In genomic region chr5:49639637-49640036, GRCm38 (mm10) we compare ENCODE assay signal across 19 mouse cellular contexts.
A peak's percentile ranks its signal among the peaks of the same experiment; 100 is the strongest.
DNase-seq lines count a peak whose midpoint lies in the region; ATAC-seq lines count a peak whose summit lies in the region.
"Had no signal": no experiment of that assay in that cellular context is flagged by ENCODE, and none has a peak within 500 bp of the region (broad histone marks: within the 10 kb centered on the region; RNA-seq: fewer than 3 reads in every experiment).

No protein-coding gene starts in this region.

- no peak overlapping the region for H3K27ac ChIP-seq in forebrain, embryonic 14.5 days (ENCODE audit: low read depth, low read length)
- no peak overlapping the region for H3K27ac ChIP-seq in forebrain, embryonic 12.5 days
- H3K27ac ChIP-seq in forebrain, embryonic 16.5 days (ENCODE audit: low read length): no peak overlapping the region
- H3K27ac ChIP-seq: embryonic facial prominence, embryonic 13.5 days; hindbrain, embryonic 15.5 days; kidney, postnatal 0 days; limb, embryonic 10.5 days had no signal

- no peak overlapping the region for H3K9ac ChIP-seq in forebrain, embryonic 14.5 days (ENCODE audit: low read length)
- H3K9ac ChIP-seq in forebrain, embryonic 12.5 days: no peak overlapping the region
- H3K9ac ChIP-seq in forebrain, embryonic 16.5 days (replicated peaks; ENCODE audit: low read depth, low read length): no peak overlapping the region
- H3K9ac ChIP-seq: embryonic facial prominence, embryonic 13.5 days; heart, embryonic 12.5 days; hindbrain, embryonic 15.5 days had no signal

- ATAC-seq in forebrain, embryonic 14.5 days: peak; percentile 85; the same call in 1 of the 2 replicates
- ATAC-seq in forebrain, embryonic 12.5 days (ENCODE audit: low FRiP score): no peak
- ATAC-seq in forebrain, embryonic 16.5 days: peak; percentile 83
- ATAC-seq: intestine, postnatal 0 days; midbrain, embryonic 16.5 days had no signal

- DNase-seq in forebrain, embryonic 14.5 days (ENCODE audit: low spot score): peak; percentile 54
- peak; percentile 23 for DNase-seq in left cerebral cortex, postnatal 4 days
- no peak for DNase-seq in left cerebral cortex, adult 9 months (ENCODE audit: low spot score in 2 of 2)
- peak; percentile 6 to 31 for DNase-seq in layer of hippocampus, postnatal 36 days
- no peak for DNase-seq in gastrocnemius, postnatal 14 days
- DNase-seq: adrenal gland, postnatal 36 days; heart, postnatal 14 days; lung, adult 18-20 months; right cerebral cortex, postnatal 25 days; thymus, postnatal 36 days had no signal

- H3K4me3 ChIP-seq in forebrain, embryonic 14.5 days (ENCODE audit: low read depth, low read length): no peak overlapping the region
- no peak overlapping the region for H3K4me3 ChIP-seq in forebrain, embryonic 12.5 days (replicated peaks)
- H3K4me3 ChIP-seq in forebrain, embryonic 16.5 days (replicated peaks; ENCODE audit: low read length): no peak overlapping the region
- H3K4me3 ChIP-seq: embryonic facial prominence, embryonic 13.5 days; heart, embryonic 12.5 days; hindbrain, embryonic 15.5 days; limb, embryonic 10.5 days had no signal

- no peaks in the 10 kb centered on the region for H3K36me3 ChIP-seq in forebrain, embryonic 14.5 days (ENCODE audit: control insufficient read depth, insufficient read depth, low read length)
- no peaks in the 10 kb centered on the region for H3K36me3 ChIP-seq in forebrain, embryonic 12.5 days (replicated peaks)
- no peaks in the 10 kb centered on the region for H3K36me3 ChIP-seq in forebrain, embryonic 16.5 days (ENCODE audit: control insufficient read depth, insufficient read depth)
- H3K36me3 ChIP-seq: embryonic facial prominence, embryonic 13.5 days; heart, embryonic 12.5 days; hindbrain, embryonic 15.5 days; limb, embryonic 10.5 days had no signal

- no peaks in the 10 kb centered on the region for H3K9me3 ChIP-seq in forebrain, embryonic 14.5 days (replicated peaks; ENCODE audit: control insufficient read depth, low read length)
- H3K9me3 ChIP-seq in forebrain, embryonic 12.5 days: no peaks in the 10 kb centered on the region
- H3K9me3 ChIP-seq in forebrain, embryonic 16.5 days (ENCODE audit: control insufficient read depth, low read length): no peaks in the 10 kb centered on the region
- H3K9me3 ChIP-seq: embryonic facial prominence, embryonic 13.5 days; heart, embryonic 12.5 days; hindbrain, embryonic 15.5 days; limb, embryonic 10.5 days had no signal

- no peaks in the 10 kb centered on the region for H3K4me1 ChIP-seq in forebrain, embryonic 14.5 days (ENCODE audit: control insufficient read depth, insufficient read depth, low read length)
- no peaks in the 10 kb centered on the region for H3K4me1 ChIP-seq in forebrain, embryonic 12.5 days
- no peaks in the 10 kb centered on the region for H3K4me1 ChIP-seq in forebrain, embryonic 16.5 days (replicated peaks; ENCODE audit: control insufficient read depth, insufficient read depth, low read length)
- H3K4me1 ChIP-seq: embryonic facial prominence, embryonic 13.5 days; heart, embryonic 12.5 days; hindbrain, embryonic 15.5 days; limb, embryonic 10.5 days had no signal

- H3K27me3 ChIP-seq in forebrain, embryonic 14.5 days (replicated peaks; ENCODE audit: control insufficient read depth, insufficient read depth, low read length): no peaks in the 10 kb centered on the region
- H3K27me3 ChIP-seq in forebrain, embryonic 12.5 days: no peaks in the 10 kb centered on the region
- H3K27me3 ChIP-seq in forebrain, embryonic 16.5 days (replicated peaks; ENCODE audit: control insufficient read depth, insufficient read depth, low read length): no peaks in the 10 kb centered on the region
- H3K27me3 ChIP-seq: embryonic facial prominence, embryonic 13.5 days; heart, embryonic 12.5 days; hindbrain, embryonic 15.5 days had no signal

- intact Hi-C loops in left cerebral cortex, postnatal 4 days (cut with DNase I): no loop called here
- intact Hi-C loops in gastrocnemius, postnatal 14 days (cut with DNase I; ENCODE audit: low total_unique reads): no loop called here

- H3K4me2 ChIP-seq in forebrain, embryonic 14.5 days (ENCODE audit: low read length): no peak overlapping the region
- H3K4me2 ChIP-seq in forebrain, embryonic 12.5 days: no peak overlapping the region
- H3K4me2 ChIP-seq in forebrain, embryonic 16.5 days (ENCODE audit: low read length): no peak overlapping the region
- H3K4me2 ChIP-seq: embryonic facial prominence, embryonic 13.5 days; heart, embryonic 12.5 days; hindbrain, embryonic 15.5 days had no signal

- 82% methylated on average over 4 of the region's 4 CpGs for WGBS in forebrain, embryonic 14.5 days
- WGBS in forebrain, embryonic 12.5 days: 86% methylated on average over 4 of the region's 4 CpGs
- 69% methylated on average over 4 of the region's 4 CpGs for WGBS in forebrain, embryonic 16.5 days

Comparison
In these comparisons a context has a peak if more than half of its experiments do, and no peak if none do; other contexts are left out.
1. DNase-seq: peak in forebrain, embryonic 14.5 days (single experiment), left cerebral cortex, postnatal 4 days (single experiment) and layer of hippocampus, postnatal 36 days (2 of 2); none in left cerebral cortex, adult 9 months (0 of 2) and gastrocnemius, postnatal 14 days (single experiment).